Mouse (Mus musculus) B cell, adult (primary cell): Measurements from ENCODE around the gene Tspan12. TPM values are rescaled to one million over a fixed set of nuclear protein-coding genes. Genes with fewer than 3 reads are reported as not detected.

Experiments used
- total RNA-seq: library from RNA; stranded (reverse); gene quantifications from 4 replicates; pipeline ENCODE4 v1.2.4, GENCODE M21; 2023; ENCODE audit not compliant: inconsistent age

The Tspan12 gene
- not detected in 4 replicates for total RNA-seq

GRCm38 (mm10) chr6:21852344-21852785, at the start of gene Tspan12:
TSS of gene Tspan12 (minus strand) at chr6:21852515.

Other genes with a start within 250 kb of the Tspan12 start
- gene Ing3, start 97.1 kb upstream of the Tspan12 start, total RNA-seq = 82.3 to 94.8 TPM (median 89.5 TPM) in 4 replicates
- 0.19 to 0.48 TPM in 2 of 4 replicates, not detected in the others for gene Cped1, start 133.4 kb upstream of the Tspan12 start, total RNA-seq